Mouse (Mus musculus) testis, adult 10 weeks (tissue): ENCODE results near the gene Otx2. TPM values are rescaled to one million over a fixed set of nuclear protein-coding genes. Genes with fewer than 3 reads are reported as not detected.

Experiments used
- polyA plus RNA-seq: library from polyadenylated mRNA; stranded (reverse); fragments of 350-450 nt; fragmentation: Illumina TruSeq; extraction: RNeasy Lipid Tissue Mini Kit (QIAGEN cat#74804); gene quantifications from one replicate; pipeline ENCODE4 v1.2.3, GENCODE M21; 2014; ENCODE audit warnings: low read depth, low replicate concordance

Gene Otx2
- 0.13 TPM for polyA plus RNA-seq

DNA sequence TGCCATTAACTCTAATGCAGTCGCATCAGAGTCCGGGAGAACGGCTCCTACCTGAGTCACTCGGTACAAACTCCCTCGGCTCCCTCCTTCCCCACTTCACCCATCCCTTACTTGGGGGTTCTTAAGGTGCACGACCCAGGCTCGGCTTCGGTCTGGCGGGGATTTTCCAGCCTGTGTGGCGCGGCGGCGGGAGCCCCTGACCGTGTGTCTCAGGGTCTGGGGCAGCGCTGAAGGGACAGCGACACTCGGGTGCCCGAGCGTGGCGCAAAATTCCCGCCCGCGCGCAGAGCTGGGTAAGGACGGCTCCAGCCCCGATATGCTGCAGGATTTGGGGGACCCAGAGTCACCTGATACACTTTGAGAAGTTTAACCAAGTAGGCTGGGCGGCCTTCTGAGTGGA is at the start of gene Otx2:
TSS of gene Otx2 (minus strand) at position 279 of the 400 bp plus-strand sequence.

Other genes with a start within 250 kb of the Otx2 start
- 13.9 TPM for gene Tmem260, start 227.7 kb downstream of the Otx2 start, polyA plus RNA-seq